Mouse (Mus musculus): ENCODE results near the gene Zscan29.

GRCm38 (mm10) chr2:121169173-121169572 lies 1.8 kb downstream of the Zscan29 start:
- TF ChIP-seq CTCF (IDR thresholded peaks at IDR 0.05; ENCODE audit: extremely low read depth, insufficient read depth, insufficient read length, insufficient replicate concordance) = no peak
- no peak for TF ChIP-seq POLR2A (IDR thresholded peaks at IDR 0.05; ENCODE audit: low read depth, low read length)

Measured in spleen, adult 2 months (tissue).